15 mouse cellular contexts compared by ENCODE assay signal in the genomic region with DNA sequence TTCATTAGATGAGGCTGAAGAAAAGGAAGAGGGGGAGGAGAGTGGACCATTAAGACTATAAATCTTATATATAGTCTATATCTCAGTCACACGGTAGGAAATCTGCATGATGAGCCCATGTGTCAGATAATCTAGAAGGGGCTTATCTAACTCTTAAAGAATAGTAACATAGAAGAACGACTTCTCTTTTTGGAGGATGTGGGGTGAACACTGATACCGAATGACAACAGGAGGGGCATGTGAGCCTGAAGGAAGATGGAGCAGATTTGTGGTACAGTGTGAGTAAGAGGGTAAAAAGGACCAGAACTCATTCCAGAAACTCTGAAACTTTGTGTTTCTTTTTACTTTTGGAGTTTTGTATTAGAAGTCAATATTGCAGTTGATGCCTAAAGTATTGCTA.
"Had no signal": no experiment of that assay in that cellular context is flagged by ENCODE, and none has a peak within 500 bp of the region (broad histone marks: within the 10 kb centered on the region; RNA-seq: fewer than 3 reads in every experiment).

No protein-coding gene starts in this region.

- H3K9me3 ChIP-seq: lung, embryonic 15.5 days; megakaryocyte, embryonic 14.5 days; midbrain, embryonic 13.5 days; midbrain, embryonic 15.5 days; neural tube, embryonic 12.5 days had no signal

- H3K9ac ChIP-seq: lung, embryonic 15.5 days; midbrain, embryonic 13.5 days; midbrain, embryonic 15.5 days; neural tube, embryonic 12.5 days had no signal

- H3K36me3 ChIP-seq: lung, embryonic 15.5 days; midbrain, embryonic 13.5 days; midbrain, embryonic 15.5 days; neural tube, embryonic 12.5 days had no signal

- H3K27me3 ChIP-seq: lung, embryonic 15.5 days; megakaryocyte, embryonic 14.5 days; midbrain, embryonic 13.5 days; midbrain, embryonic 15.5 days; neural tube, embryonic 12.5 days had no signal

- H3K4me3 ChIP-seq: lung, embryonic 15.5 days; midbrain, embryonic 13.5 days; midbrain, embryonic 15.5 days; neural tube, embryonic 12.5 days had no signal

- DNase-seq: lung, adult 2 months; lung, postnatal 14 days; lung, postnatal 36 days; right cerebral cortex, postnatal 14 days; spleen, adult 18-20 months; thymus, adult 18-20 months; thymus, postnatal 14 days; thymus, postnatal 36 days had no signal

- H3K4me1 ChIP-seq: midbrain, embryonic 13.5 days; midbrain, embryonic 15.5 days; neural tube, embryonic 12.5 days had no signal

- H3K27ac ChIP-seq: lung, embryonic 15.5 days; macrophage; midbrain, embryonic 13.5 days; midbrain, embryonic 15.5 days; neural tube, embryonic 12.5 days had no signal

- ATAC-seq: lung, postnatal 0 days; midbrain, embryonic 13.5 days; midbrain, embryonic 15.5 days had no signal
